Mouse (Mus musculus) midbrain, embryonic 12.5 days (tissue): ENCODE measurements around the gene Gm6121. TPM values are rescaled to one million over a fixed set of nuclear protein-coding genes. Genes with fewer than 3 reads are reported as not detected.
"Not testable (repeated sequence)": the region's sequence is repeated elsewhere in the genome, so short reads cannot be mapped to it uniquely, and the experiment has no call there.

Experiments used
- ATAC-seq: fragments of 200-750 bp; cut with Nextera tagmentation; 2 replicates; pipeline ENCODE4 v1.8.0; 2017; ENCODE audit warnings: low read depth, moderate TSS enrichment, moderate library complexity; ENCODE audit not compliant: low FRiP score
- H3K27ac ChIP-seq: fragments of 300-500 bp; sonication (generic); replicated peaks from 2 replicates; pipeline ENCODE4 v1.5.1; 2016; ENCODE audit warnings: mild to moderate bottlenecking
- H3K27me3 ChIP-seq: fragments of 300-500 bp; sonication (generic); 2 replicates; pipeline ENCODE4 v1.6.1; 2016; ENCODE audit warnings: mild to moderate bottlenecking
- H3K36me3 ChIP-seq: fragments of 300-500 bp; sonication (generic); 2 replicates; pipeline ENCODE4 v1.6.1; 2016
- H3K4me1 ChIP-seq: fragments of 300-500 bp; sonication (generic); 2 replicates; pipeline ENCODE4 v1.6.1; 2016
- H3K4me2 ChIP-seq: fragments of 300-500 bp; sonication (generic); replicated peaks from 2 replicates; pipeline ENCODE4 v1.6.1; 2016; ENCODE audit warnings: mild to moderate bottlenecking, moderate library complexity
- H3K4me3 ChIP-seq: fragments of 300-500 bp; sonication (generic); 2 replicates; pipeline ENCODE4 v1.5.1; 2016; ENCODE audit warnings: mild to moderate bottlenecking
- H3K9ac ChIP-seq: fragments of 300-500 bp; sonication (generic); replicated peaks from 2 replicates; pipeline ENCODE4 v1.6.1; 2016; ENCODE audit warnings: mild to moderate bottlenecking, moderate library complexity
- H3K9me3 ChIP-seq: fragments of 300-500 bp; sonication (generic); 2 replicates; pipeline ENCODE4 v1.6.1; 2016; ENCODE audit warnings: mild to moderate bottlenecking
- WGBS: fragments of 180-500 bp; shearing (Covaris S2); methylation state at CpG from one replicate; pipeline ENCODE4 v1.1.7; 2016; 5-methylcytosine and 5-hydroxymethylcytosine counted together
- polyA plus RNA-seq: library from polyadenylated mRNA; unstranded; fragments of >200 nt; fragmentation: Nextera tagmentation; extraction: Ambion mirVana; gene quantifications from 2 replicates; pipeline ENCODE4 v1.2.1, GENCODE M21; 2016

The Gm6121 gene
- polyA plus RNA-seq, result not detected in 2 replicates

DNA sequence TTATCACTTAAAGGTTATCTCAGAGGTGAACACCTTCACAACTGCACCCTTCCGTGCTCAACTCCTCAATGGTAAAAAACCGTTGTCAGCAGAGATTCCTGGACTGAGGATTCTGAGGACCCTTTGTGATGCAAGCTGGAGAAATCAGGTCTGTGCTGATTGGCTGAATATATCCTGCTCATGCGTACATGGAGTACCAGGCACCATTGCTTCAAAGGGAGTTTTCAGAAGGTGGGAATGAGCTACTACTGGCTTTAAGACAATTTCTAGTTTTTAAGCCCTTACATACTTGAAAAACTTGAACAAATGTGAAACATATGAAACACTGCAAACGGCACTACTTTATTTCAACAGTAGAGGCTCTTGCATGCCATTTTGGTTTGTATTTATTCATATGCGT, at the start of gene Gm6121:
Gm6121 (minus strand) TSS at position 101 of the 400 bp plus-strand sequence.
- no CpG with 5 or more reads among the region's 5 CpGs for WGBS
- not testable (repeated sequence) for H3K27ac ChIP-seq, H3K4me2 ChIP-seq, H3K4me1 ChIP-seq, H3K9me3 ChIP-seq, ATAC-seq, H3K4me3 ChIP-seq, H3K27me3 ChIP-seq, H3K9ac ChIP-seq, H3K36me3 ChIP-seq

Other genes starting within 250 kb of the Gm6121 start
- not detected in 2 replicates for gene Gm14525, start 233.1 kb downstream of the Gm6121 start, polyA plus RNA-seq